In the genomic region with DNA sequence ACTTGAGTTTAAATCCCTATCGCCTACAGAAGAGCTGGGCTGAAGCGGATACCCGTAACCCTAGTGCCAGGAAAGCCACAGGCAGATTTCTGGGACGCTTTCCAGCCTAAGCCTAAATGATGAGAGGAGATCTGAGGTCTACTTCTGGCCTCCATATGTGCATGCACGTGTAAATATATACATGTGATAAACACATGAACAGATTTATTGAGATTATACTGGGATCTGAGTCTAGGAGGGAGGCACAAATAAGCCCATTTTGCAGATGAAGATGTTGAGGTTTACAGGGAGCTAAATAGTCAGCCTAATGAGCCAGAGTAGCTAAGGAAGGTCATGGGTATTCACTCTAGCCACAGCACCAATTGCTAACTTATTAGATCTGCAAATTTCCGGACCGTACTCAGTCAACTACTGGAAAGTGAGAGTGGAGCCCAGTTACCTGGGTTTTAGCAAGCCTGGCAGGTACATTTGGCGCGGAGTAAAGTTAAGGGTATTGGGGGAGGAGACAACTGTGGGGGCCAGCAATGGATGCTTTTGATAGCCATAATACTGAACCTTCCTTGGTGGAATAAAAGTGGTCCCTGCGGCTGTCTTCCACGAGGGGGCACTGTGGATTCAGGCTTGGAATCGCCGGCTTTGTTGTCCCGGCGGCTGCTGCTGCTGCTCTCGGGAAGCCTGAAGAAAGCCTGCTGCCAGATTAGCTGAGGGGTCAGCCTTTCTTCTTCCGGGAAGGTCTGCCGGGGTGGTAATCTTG, we compare ENCODE assay signal across 8 mouse cellular contexts. TPM values are rescaled to one million over a fixed set of nuclear protein-coding genes. Genes with fewer than 3 reads are reported as not detected.
DNase-seq lines count a peak whose midpoint lies in the region; TF ChIP-seq lines count a peak whose summit lies in the region.

No protein-coding gene starts in this region.

- no peak overlapping the region for H3K4me3 ChIP-seq in left cerebral cortex, adult 2 months

- TF ChIP-seq CTCF in left cerebral cortex, adult 2 months (IDR thresholded peaks at IDR 0.05) = peak; percentile 95

- intact Hi-C loops in gastrocnemius, postnatal 14 days (cut with DNase I; ENCODE audit: low total_unique reads) = loop anchor here (10.0 kb wide), 1 partner anchor 525 kb away; no protein-coding TSS in a partner anchor
- intact Hi-C loops in left cerebral cortex, adult 2 months (cut with DNase I) = loop anchor here (2.0 to 10.0 kb wide), 10 partner anchors 45 to 1202 kb away; a partner anchor contains a TSS

- H3K27ac ChIP-seq in left cerebral cortex, adult 2 months = peak overlapping the region; percentile 49

- DNase-seq in adipocyte (ENCODE audit: low spot score) = peak; percentile 77
- peak; percentile 92 for DNase-seq in embryo, embryonic 10 days (ENCODE audit: low spot score)
- peak; percentile 83 for DNase-seq in gastrocnemius, postnatal 14 days
- peak; percentile 65 for DNase-seq in induced T-regulatory cell, adult 2 months (ENCODE audit: low read depth)
- peak; percentile 82 to 90 for DNase-seq in left cerebral cortex, adult 2 months (ENCODE audit: extremely low spot score in 1 of 2, low spot score in 2 of 2)
- peak; percentile 82 to 89 for DNase-seq in lung, postnatal 4 days
- peak; percentile 82 for DNase-seq in right cerebral cortex, adult 18-20 months
- DNase-seq in urinary bladder, postnatal 10 days (ENCODE audit: low spot score) = peak; percentile 62

RNA-seq across cellular contexts. Expression of a gene that starts 13.3 kb away (rescaled TPM):
- total RNA-seq in gastrocnemius, postnatal 14 days (2021) = 100 to 1,000 TPM; 883 to 959 TPM
- 100 to 1,000 TPM; 662 to 734 TPM for total RNA-seq in left cerebral cortex, adult 2 months (2021)

RNA-seq across cellular contexts. Expression of a gene that starts 13.4 kb away (rescaled TPM):
- 1 to 10 TPM; 7.5 to 8.1 TPM for total RNA-seq in gastrocnemius, postnatal 14 days (2021)
- total RNA-seq in left cerebral cortex, adult 2 months (2021) = 10 to 100 TPM; 39.0 to 40.9 TPM

Comparison
In these comparisons a context has a peak if more than half of its experiments do, and no peak if none do; other contexts are left out.
1. RNA of a gene that starts 13.4 kb away (total RNA-seq): 39.0 to 40.9 TPM in left cerebral cortex, adult 2 months; 7.5 to 8.1 TPM in gastrocnemius, postnatal 14 days; every median in the first group is over 4 times any median in the second.
2. Peak in every context shown above with its lines, with median percentiles within 50 percentile points of each other: DNase-seq.